Mouse (Mus musculus): ENCODE measurements around the gene Evx2. TPM values are rescaled to one million over a fixed set of nuclear protein-coding genes. Genes with fewer than 3 reads are reported as not detected.

Gene Evx2
- polyA plus RNA-seq (2016; fragmentation: Nextera tagmentation; extraction: Ambion mirVana): 0.19 and 0.47 TPM in 2 replicates

- Histone ChIP-seq H3K27me3 (ENCODE audit: insufficient read depth, poor library complexity, severe bottlenecking) (peaks cover 100% of the 10 kb centered on the region), H3K27ac (peak within 1 kb of the TSS; percentile 54; the same call in 1 of the 2 replicates), H3K4me1 (replicated peaks) (peaks cover 26% of the 10 kb centered on the region), H3K4me3 (peak within 1 kb of the TSS; percentile 30; the same call in 1 of the 2 replicates), H3K36me3 (no peaks in the 10 kb centered on the region), H3K9me3 (no peaks in the 10 kb centered on the region)
- peak; percentile 56 for DNase-seq (ENCODE audit: low spot score)
- WGBS: 1% methylated on average over 28 of the region's 28 CpGs
Observed at GRCm38 (mm10) chr2:74659507-74660005, at the start of gene Evx2. Gene Evx2, minus strand, starts transcription at chr2:74659557.

GRCm38 (mm10) chr2:74708676-74709075, 49.3 kb upstream of the Evx2 start:
- peak; percentile 29 for DNase-seq (ENCODE audit: low spot score)
- peaks cover 100% of the 10 kb centered on the region for H3K27me3 ChIP-seq (ENCODE audit: insufficient read depth, poor library complexity, severe bottlenecking)
- peaks cover 20% of the 10 kb centered on the region for H3K4me1 ChIP-seq (replicated peaks)
- no peaks in the 10 kb centered on the region for H3K9me3 ChIP-seq
- no peak overlapping the region for H3K27ac ChIP-seq
- H3K4me3 ChIP-seq: no peak overlapping the region
- H3K36me3 ChIP-seq: no peaks in the 10 kb centered on the region
- WGBS: 7% methylated on average over 4 of the region's 4 CpGs

- H3K27ac ChIP-seq: no peak overlapping the region
- H3K36me3 ChIP-seq: no peaks in the 10 kb centered on the region
- WGBS: 4% methylated on average over 7 of the region's 7 CpGs
- H3K4me3 ChIP-seq: no peak overlapping the region
- peaks cover 20% of the 10 kb centered on the region for H3K4me1 ChIP-seq (replicated peaks)
- DNase-seq (ENCODE audit: low spot score): no peak
- H3K9me3 ChIP-seq: no peaks in the 10 kb centered on the region
- peaks cover 100% of the 10 kb centered on the region for H3K27me3 ChIP-seq (ENCODE audit: insufficient read depth, poor library complexity, severe bottlenecking)
Observed at GRCm38 (mm10) chr2:74707599-74707998, 48.2 kb upstream of the Evx2 start.

- Histone ChIP-seq H3K4me3 (no peak overlapping the region), H3K36me3 (no peaks in the 10 kb centered on the region), H3K4me1 (replicated peaks) (peaks cover 14% of the 10 kb centered on the region), H3K9me3 (no peaks in the 10 kb centered on the region), H3K27me3 (ENCODE audit: insufficient read depth, poor library complexity, severe bottlenecking) (peaks cover 100% of the 10 kb centered on the region), H3K27ac (no peak overlapping the region)
- WGBS: 2% methylated on average over 13 of the region's 13 CpGs
- peak; percentile 25 for DNase-seq (ENCODE audit: low spot score)
Observed at GRCm38 (mm10) chr2:74706393-74706960, 47.1 kb upstream of the Evx2 start.

- Histone ChIP-seq H3K4me1 (replicated peaks) (peaks cover 16% of the 10 kb centered on the region), H3K9me3 (no peaks in the 10 kb centered on the region), H3K4me3 (peak overlapping the region; percentile 46), H3K27ac (no peak overlapping the region), H3K27me3 (ENCODE audit: insufficient read depth, poor library complexity, severe bottlenecking) (peaks cover 100% of the 10 kb centered on the region), H3K36me3 (no peaks in the 10 kb centered on the region)
- peak; percentile 72 for DNase-seq (ENCODE audit: low spot score)
- WGBS: under 1% methylated on average over 85 of the region's 85 CpGs
Observed at GRCm38 (mm10) chr2:74705467-74706089, 46.2 kb upstream of the Evx2 start.

- Histone ChIP-seq H3K27ac (no peak overlapping the region), H3K4me3 (peak overlapping the region; percentile 46), H3K9me3 (no peaks in the 10 kb centered on the region), H3K4me1 (replicated peaks) (peaks cover 17% of the 10 kb centered on the region), H3K27me3 (ENCODE audit: insufficient read depth, poor library complexity, severe bottlenecking) (peaks cover 100% of the 10 kb centered on the region), H3K36me3 (no peaks in the 10 kb centered on the region)
- WGBS: under 1% methylated on average over 57 of the region's 66 CpGs
- DNase-seq (ENCODE audit: low spot score): peak; percentile 57
Observed at GRCm38 (mm10) chr2:74704999-74705466, 45.7 kb upstream of the Evx2 start.

- WGBS: under 1% methylated on average over 43 of the region's 52 CpGs
- no peaks in the 10 kb centered on the region for H3K36me3 ChIP-seq
- no peaks in the 10 kb centered on the region for H3K9me3 ChIP-seq
- peak within 1 kb of the TSS; percentile 46 for H3K4me3 ChIP-seq
- H3K4me1 ChIP-seq (replicated peaks): peaks cover 17% of the 10 kb centered on the region
- peaks cover 100% of the 10 kb centered on the region for H3K27me3 ChIP-seq (ENCODE audit: insufficient read depth, poor library complexity, severe bottlenecking)
- H3K27ac ChIP-seq: no peak within 1 kb of the TSS
- DNase-seq (ENCODE audit: low spot score): peak; percentile 69
Observed at GRCm38 (mm10) chr2:74704393-74704998, 45.1 kb upstream of the Evx2 start, which contains the start of gene Hoxd8. Gene Hoxd8, plus strand, starts transcription at chr2:74704615.

GRCm38 (mm10) chr2:74703720-74704392, 44.5 kb upstream of the Evx2 start:
- Histone ChIP-seq H3K27ac (no peak overlapping the region), H3K9me3 (no peaks in the 10 kb centered on the region), H3K27me3 (ENCODE audit: insufficient read depth, poor library complexity, severe bottlenecking) (peaks cover 100% of the 10 kb centered on the region), H3K36me3 (no peaks in the 10 kb centered on the region), H3K4me1 (replicated peaks) (peaks cover 17% of the 10 kb centered on the region), H3K4me3 (no peak overlapping the region)
- 1% methylated on average over 26 of the region's 26 CpGs for WGBS
- peak; percentile 57 for DNase-seq (ENCODE audit: low spot score)

- 2% methylated on average over 10 of the region's 10 CpGs for WGBS
- H3K4me3 ChIP-seq: no peak overlapping the region
- no peak overlapping the region for H3K27ac ChIP-seq
- no peaks in the 10 kb centered on the region for H3K36me3 ChIP-seq
- DNase-seq (ENCODE audit: low spot score): peak; percentile 34
- peaks cover 100% of the 10 kb centered on the region for H3K27me3 ChIP-seq (ENCODE audit: insufficient read depth, poor library complexity, severe bottlenecking)
- peaks cover 21% of the 10 kb centered on the region for H3K4me1 ChIP-seq (replicated peaks)
- H3K9me3 ChIP-seq: no peaks in the 10 kb centered on the region
Observed at GRCm38 (mm10) chr2:74703317-74703716, 44.0 kb upstream of the Evx2 start.

- H3K4me1 ChIP-seq (replicated peaks): peaks cover 26% of the 10 kb centered on the region
- H3K36me3 ChIP-seq: no peaks in the 10 kb centered on the region
- H3K4me3 ChIP-seq: no peak overlapping the region
- no peak overlapping the region for H3K27ac ChIP-seq
- WGBS: 13% methylated on average over 6 of the region's 6 CpGs
- DNase-seq (ENCODE audit: low spot score): no peak
- H3K27me3 ChIP-seq (ENCODE audit: insufficient read depth, poor library complexity, severe bottlenecking): peaks cover 100% of the 10 kb centered on the region
- H3K9me3 ChIP-seq: no peaks in the 10 kb centered on the region
Observed at GRCm38 (mm10) chr2:74702820-74703219, 43.5 kb upstream of the Evx2 start.

GRCm38 (mm10) chr2:74701949-74702819, 42.8 kb upstream of the Evx2 start:
- 13% methylated on average over 17 of the region's 17 CpGs for WGBS

More at GRCm38 (mm10) chr2:74701949-74702819, 42.8 kb upstream of the Evx2 start:
- Histone ChIP-seq H3K27ac (no peak overlapping the region), H3K4me1 (replicated peaks) (peaks cover 32% of the 10 kb centered on the region), H3K27me3 (ENCODE audit: insufficient read depth, poor library complexity, severe bottlenecking) (peaks cover 100% of the 10 kb centered on the region), H3K9me3 (no peaks in the 10 kb centered on the region), H3K4me3 (no peak overlapping the region), H3K36me3 (no peaks in the 10 kb centered on the region)
- peak; percentile 75 for DNase-seq (ENCODE audit: low spot score)

All from hindbrain, embryonic 10.5 days (tissue).